Mouse (Mus musculus): ENCODE measurements around the gene Opcml.
A peak's percentile ranks its signal among the peaks of the same experiment; 100 is the strongest.

Opcml gene

GRCm38 (mm10) chr9:28533191-28533590 is 742.6 kb downstream of the Opcml start:
- no peak for DNase-seq (ENCODE audit: low spot score in 2 of 2)

- DNase-seq (ENCODE audit: low spot score in 2 of 2): no peak
Measured at GRCm38 (mm10) chr9:28535006-28535405, 744.4 kb downstream of the Opcml start.

GRCm38 (mm10) chr9:28536637-28537036 is 746.1 kb downstream of the Opcml start:
- DNase-seq (ENCODE audit: low spot score in 2 of 2): no peak

- DNase-seq (ENCODE audit: low spot score in 2 of 2): no peak
Measured at GRCm38 (mm10) chr9:28548189-28548588, 757.6 kb downstream of the Opcml start.

- DNase-seq (ENCODE audit: low spot score in 2 of 2): no peak
Measured at GRCm38 (mm10) chr9:28552387-28553182, 762.0 kb downstream of the Opcml start.

GRCm38 (mm10) chr9:28558628-28559027 is 768.1 kb downstream of the Opcml start:
- DNase-seq (ENCODE audit: low spot score in 2 of 2): no peak

- DNase-seq (ENCODE audit: low spot score in 2 of 2): no peak
Measured at GRCm38 (mm10) chr9:28561761-28562160, 771.2 kb downstream of the Opcml start.

GRCm38 (mm10) chr9:28563066-28563683 is 772.6 kb downstream of the Opcml start:
- no peak for DNase-seq (ENCODE audit: low spot score in 2 of 2)

- peak in 1 of 2 experiments; percentile 30 for DNase-seq (ENCODE audit: low spot score in 2 of 2)
Measured at GRCm38 (mm10) chr9:28569041-28569522, 778.5 kb downstream of the Opcml start.

- DNase-seq (ENCODE audit: low spot score in 2 of 2): no peak
Measured at GRCm38 (mm10) chr9:28569776-28570175, 779.2 kb downstream of the Opcml start.

GRCm38 (mm10) chr9:28571682-28572081 is 781.1 kb downstream of the Opcml start:
- no peak for DNase-seq (ENCODE audit: low spot score in 2 of 2)

GRCm38 (mm10) chr9:28572136-28572774 is 781.7 kb downstream of the Opcml start:
- DNase-seq (ENCODE audit: low spot score in 2 of 2): no peak

GRCm38 (mm10) chr9:28578730-28579129 is 788.2 kb downstream of the Opcml start:
- DNase-seq (ENCODE audit: low spot score in 2 of 2): no peak

GRCm38 (mm10) chr9:28587253-28587652 is 796.7 kb downstream of the Opcml start:
- DNase-seq (ENCODE audit: low spot score in 2 of 2): no peak

GRCm38 (mm10) chr9:28587857-28588388 is 797.3 kb downstream of the Opcml start:
- no peak for DNase-seq (ENCODE audit: low spot score in 2 of 2)

GRCm38 (mm10) chr9:28588488-28588887 is 797.9 kb downstream of the Opcml start:
- no peak for DNase-seq (ENCODE audit: low spot score in 2 of 2)

- no peak for DNase-seq (ENCODE audit: low spot score in 2 of 2)
Measured at GRCm38 (mm10) chr9:28592208-28592607, 801.6 kb downstream of the Opcml start.

GRCm38 (mm10) chr9:28595062-28595461 is 804.5 kb downstream of the Opcml start:
- DNase-seq (ENCODE audit: low spot score in 2 of 2): no peak

GRCm38 (mm10) chr9:28605561-28605960 is 815.0 kb downstream of the Opcml start:
- no peak for DNase-seq (ENCODE audit: low spot score in 2 of 2)

- DNase-seq (ENCODE audit: low spot score in 2 of 2): no peak
Measured at GRCm38 (mm10) chr9:28613683-28614620, 823.4 kb downstream of the Opcml start.

GRCm38 (mm10) chr9:28615447-28615846 is 824.9 kb downstream of the Opcml start:
- DNase-seq (ENCODE audit: low spot score in 2 of 2): no peak

Data from right cerebral cortex, postnatal 10 days (tissue).